Mouse (Mus musculus): ENCODE data around the gene Gm28168.
"Not testable (repeated sequence)": the region's sequence is repeated elsewhere in the genome, so short reads cannot be mapped to it uniquely, and the experiment has no call there.

The Gm28168 gene

GRCm38 (mm10) chr1:117927715-117928114 lies at the start of gene Gm28168:
Gene Gm28168 (plus strand): TSS chr1:117928015.
- not testable (repeated sequence) for DNase-seq (ENCODE audit: low spot score in 2 of 2)

- DNase-seq (ENCODE audit: low spot score in 2 of 2): no peak
These were observed 37.8 kb downstream of the Gm28168 start, which contains the start of gene Gm7145 for GRCm38 (mm10) chr1:117965639-117966038. Gene Gm7145 (plus strand): TSS chr1:117965939.

All from right cerebral cortex, postnatal 36 days (tissue).